Mouse (Mus musculus) right cerebral cortex, adult 2 months (tissue): Measurements from ENCODE around the gene Rasip1.

Experiments used
- DNase-seq, 2 experiments: peaks; one replicate each; pipeline ENCODE4 v3.0.0; 2021 to 2022; ENCODE audit warnings: low spot score in 2 of 2

Gene Rasip1

GRCm38 (mm10) chr7:45685811-45686210 lies 58.5 kb downstream of the Rasip1 start:
- no peak for DNase-seq

DNA sequence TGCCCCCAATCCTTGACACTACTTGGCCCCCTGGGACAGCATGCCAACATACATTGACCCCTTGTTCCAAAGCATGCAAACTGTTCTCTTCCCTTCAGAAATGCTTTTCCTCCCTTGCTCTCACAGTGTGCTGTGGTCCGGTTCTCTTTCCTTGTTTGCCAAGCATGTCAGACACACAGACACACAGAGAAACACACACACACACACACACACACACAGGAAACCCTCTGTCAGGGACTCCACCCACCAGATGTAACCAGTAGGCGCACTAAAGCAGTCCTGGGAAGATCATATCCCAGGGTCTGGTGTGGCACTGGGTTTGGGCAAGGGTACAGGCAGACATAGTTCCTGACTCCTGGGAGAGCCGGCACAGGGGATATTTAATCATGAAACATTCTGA lies 59.6 kb downstream of the Rasip1 start:
- DNase-seq, result no peak
